Mouse (Mus musculus): ENCODE results near the gene Marf1. TPM values are rescaled to one million over a fixed set of nuclear protein-coding genes. Genes with fewer than 3 reads are reported as not detected.
A peak's percentile ranks its signal among the peaks of the same experiment; 100 is the strongest.

The Marf1 gene
- total and polyA plus RNA-seq, 3 experiments, result 19.9 to 28.1 (median 26.7) TPM

GRCm38 (mm10) chr16:14109651-14110230 is 53.4 kb downstream of the Marf1 start:
- Histone ChIP-seq H3K36me3 (replicated peaks in 1 of 2; ENCODE audit: control insufficient read depth in 1 of 2, insufficient read depth in 1 of 2, low read length in 1 of 2) (peaks cover 51 to 71% of the 10 kb centered on the region in 2 experiments), H3K4me3 (replicated peaks in 1 of 3; ENCODE audit: low read depth in 2 of 3, low read length in 2 of 3, poor library complexity in 1 of 3) (no peak overlapping the region), H3K4me2 (ENCODE audit: insufficient read depth, low read depth, poor library complexity, severe bottlenecking) (no peak overlapping the region), H3K27ac (ENCODE audit: insufficient read depth, low read depth) (no peak overlapping the region; the same call in 1 of the 2 replicates), H3K27me3 (replicated peaks) (no peaks in the 10 kb centered on the region), H3K9me3 (replicated peaks; ENCODE audit: low read length) (no peaks in the 10 kb centered on the region), H3K4me1 (ENCODE audit: control insufficient read depth in 1 of 2, insufficient read depth in 2 of 2) (peaks cover 0 to 35% of the 10 kb centered on the region in 2 experiments; a peak in 3 of 4 replicates), H3K79me2 (replicated peaks; ENCODE audit: control insufficient read depth, extremely low read depth, insufficient read depth, poor library complexity, severe bottlenecking) (no peaks in the 10 kb centered on the region), H3K9ac (ENCODE audit: insufficient read depth, low read depth) (no peak overlapping the region)
- peak; percentile 51 for DNase-seq (ENCODE audit: extremely low read depth)
- dilution Hi-C loops (cut with MboI; ENCODE audit: extremely low pct_ligation_motif_present, extremely low pct_unique_long_range_greater_than_20kb, low sequenced_read_pairs), result no loop called here
- no peak for TF ChIP-seq MEF2A (IDR thresholded peaks at IDR 0.05; ENCODE audit: borderline replicate concordance, low read depth, low read length)
- no peak for TF ChIP-seq GABPA (IDR thresholded peaks at IDR 0.05; ENCODE audit: insufficient replicate concordance, low read depth, low read length)
- no peak for TF ChIP-seq TBP (conservative IDR thresholded peaks at IDR 0.05; ENCODE audit: low read depth, low read length)
- TF ChIP-seq POLR2A (IDR thresholded peaks at IDR 0.05; ENCODE audit: low read depth, low read length), result no peak
- no peak for TF ChIP-seq NRF1 (IDR thresholded peaks at IDR 0.05; ENCODE audit: low read depth, low read length)
- peak; percentile 62; the same call in 1 of the 2 replicates for TF ChIP-seq ZNF384 (IDR thresholded peaks at IDR 0.05; ENCODE audit: low read depth, low read length)
- TF ChIP-seq NELFE (IDR thresholded peaks at IDR 0.05; ENCODE audit: low read depth, low read length), result no peak
- in situ Hi-C loops (cut with MboI; ENCODE audit: low pct_ligation_motif_present, low pct_unique_long_range_greater_than_20kb, low sequenced_read_pairs), result no loop called here

- no peak for TF ChIP-seq MAFK (IDR thresholded peaks at IDR 0.05; ENCODE audit: insufficient replicate concordance, low read length)
- TF ChIP-seq HCFC1 (IDR thresholded peaks at IDR 0.05; ENCODE audit: low read depth, low read length), result no peak
- no peak for TF ChIP-seq ZKSCAN1 (IDR thresholded peaks at IDR 0.05; ENCODE audit: borderline replicate concordance, low read depth, low read length)
- no peak for TF ChIP-seq CTCF (conservative IDR thresholded peaks at IDR 0.05 in 1 of 2, IDR thresholded peaks at IDR 0.05 in 1 of 2; ENCODE audit: low read depth in 2 of 2, low read length in 2 of 2)
- TF ChIP-seq SMC3 (IDR thresholded peaks at IDR 0.05; ENCODE audit: low read depth, low read length), result no peak
- no peak for TF ChIP-seq POLR2AphosphoS2 (IDR thresholded peaks at IDR 0.05; ENCODE audit: low read depth, low read length)
- no peak for TF ChIP-seq CHD1 (IDR thresholded peaks at IDR 0.05; ENCODE audit: low read depth, low read length)
- no peak for TF ChIP-seq E2F4 (IDR thresholded peaks at IDR 0.05; ENCODE audit: insufficient replicate concordance, low read depth, low read length)
- TF ChIP-seq IRF4 (IDR thresholded peaks at IDR 0.05; ENCODE audit: low read depth, low read length), result no peak
- no peak for TF ChIP-seq NELFE (IDR thresholded peaks at IDR 0.05; ENCODE audit: low read depth, low read length)
- TF ChIP-seq ZC3H11A (IDR thresholded peaks at IDR 0.05; ENCODE audit: low read depth, low read length), result no peak
- TF ChIP-seq RCOR1 (conservative IDR thresholded peaks at IDR 0.05; ENCODE audit: low read depth, low read length), result no peak
- no peak for TF ChIP-seq MXI1 (IDR thresholded peaks at IDR 0.05; ENCODE audit: low read depth, low read length)
- no peak for TF ChIP-seq NRF1 (IDR thresholded peaks at IDR 0.05; ENCODE audit: low read depth, low read length)
- no peak for TF ChIP-seq MEF2A (IDR thresholded peaks at IDR 0.05; ENCODE audit: borderline replicate concordance, low read depth, low read length)
- TF ChIP-seq JUND (conservative IDR thresholded peaks at IDR 0.05; ENCODE audit: low read depth, low read length), result no peak
- TF ChIP-seq USF1 (IDR thresholded peaks at IDR 0.05; ENCODE audit: low read depth, low read length), result no peak
- dilution Hi-C loops (cut with MboI; ENCODE audit: extremely low pct_ligation_motif_present, extremely low pct_unique_long_range_greater_than_20kb, low sequenced_read_pairs) (no loop called here), in situ Hi-C loops (cut with MboI; ENCODE audit: low pct_ligation_motif_present, low pct_unique_long_range_greater_than_20kb, low sequenced_read_pairs) (no loop called here)
- Histone ChIP-seq H3K27ac (ENCODE audit: insufficient read depth, low read depth) (no peak overlapping the region), H3K4me1 (ENCODE audit: control insufficient read depth in 1 of 2, insufficient read depth in 2 of 2) (peaks cover 0 to 16% of the 10 kb centered on the region in 2 experiments; a peak in 3 of 4 replicates), H3K4me3 (replicated peaks in 1 of 3; ENCODE audit: low read depth in 2 of 3, low read length in 2 of 3, poor library complexity in 1 of 3) (no peak overlapping the region), H3K79me2 (replicated peaks; ENCODE audit: control insufficient read depth, extremely low read depth, insufficient read depth, poor library complexity, severe bottlenecking) (no peaks in the 10 kb centered on the region), H3K27me3 (replicated peaks) (no peaks in the 10 kb centered on the region), H3K9ac (ENCODE audit: insufficient read depth, low read depth) (no peak overlapping the region), H3K4me2 (ENCODE audit: insufficient read depth, low read depth, poor library complexity, severe bottlenecking) (no peak overlapping the region), H3K36me3 (replicated peaks in 1 of 2; ENCODE audit: control insufficient read depth in 1 of 2, insufficient read depth in 1 of 2, low read length in 1 of 2) (peaks cover 22 to 38% of the 10 kb centered on the region in 2 experiments), H3K9me3 (replicated peaks; ENCODE audit: low read length) (no peaks in the 10 kb centered on the region)
- no peak for DNase-seq (ENCODE audit: extremely low read depth)
These were observed 57.3 kb downstream of the Marf1 start for GRCm38 (mm10) chr16:14105891-14106290.
